Mouse (Mus musculus): ENCODE measurements at regions not wholly inside any gene's neighbourhood (a gene's known extent, or its start where the extent isn't known, plus 50 kb on each side); places are given as distances from the start of the nearest gene placed in this dataset.
A peak's percentile ranks its signal among the peaks of the same experiment; 100 is the strongest.

GRCm38 (mm10) chr15:52095629-52096190 lies 1789.0 kb upstream of the Gm7489 start:
- Histone ChIP-seq H3ac (ENCODE audit: control insufficient read depth, insufficient read length, low read depth) (no peak overlapping the region), H3K79me3 (ENCODE audit: low read depth) (no peaks in the 10 kb centered on the region), H3K79me2 (ENCODE audit: control insufficient read depth, insufficient read depth) (no peaks in the 10 kb centered on the region), H3K4me3 (ENCODE audit: insufficient read depth, poor library complexity, severe bottlenecking) (no peak overlapping the region), H3K27me3 (ENCODE audit: control insufficient read depth, insufficient read depth, insufficient read length) (no peaks in the 10 kb centered on the region), H3K36me3 (ENCODE audit: control insufficient read depth, insufficient read depth) (no peaks in the 10 kb centered on the region)
- TF ChIP-seq MYOD1 (IDR thresholded peaks at IDR 0.05; ENCODE audit: control insufficient read depth, insufficient read length, low read depth) (no peak), FOSL1 (IDR thresholded peaks at IDR 0.05; ENCODE audit: insufficient read depth, low read length, poor library complexity, severe bottlenecking) (no peak), MAX (IDR thresholded peaks at IDR 0.05) (no peak), MYOG (IDR thresholded peaks at IDR 0.05; ENCODE audit: control insufficient read depth, extremely low read depth, insufficient read length) (no peak), USF1 (IDR thresholded peaks at IDR 0.05; ENCODE audit: low read depth) (no peak), CTCF (IDR thresholded peaks at IDR 0.05; ENCODE audit: control insufficient read depth, insufficient read depth, insufficient read length) (no peak), CEBPB (IDR thresholded peaks at IDR 0.05; ENCODE audit: low read depth) (no peak)

GRCm38 (mm10) chr15:52108761-52109160 lies 1775.9 kb upstream of the Gm7489 start:
- no peaks in the 10 kb centered on the region for H3K79me3 ChIP-seq (ENCODE audit: low read depth)
- H3K36me3 ChIP-seq (ENCODE audit: control insufficient read depth, insufficient read depth): no peaks in the 10 kb centered on the region
- TF ChIP-seq USF1 (IDR thresholded peaks at IDR 0.05; ENCODE audit: low read depth) (no peak), CTCF (IDR thresholded peaks at IDR 0.05; ENCODE audit: control insufficient read depth, insufficient read depth, insufficient read length) (no peak), MYOG (IDR thresholded peaks at IDR 0.05; ENCODE audit: control insufficient read depth, extremely low read depth, insufficient read length) (no peak), MAX (IDR thresholded peaks at IDR 0.05) (no peak)
- H3K79me2 ChIP-seq (ENCODE audit: control insufficient read depth, insufficient read depth): no peaks in the 10 kb centered on the region
- no peaks in the 10 kb centered on the region for H3K27me3 ChIP-seq (ENCODE audit: control insufficient read depth, insufficient read depth, insufficient read length)
- H3ac ChIP-seq (ENCODE audit: control insufficient read depth, insufficient read length, low read depth): no peak overlapping the region
- no peak overlapping the region for H3K4me3 ChIP-seq (ENCODE audit: insufficient read depth, poor library complexity, severe bottlenecking)

GRCm38 (mm10) chr15:52114368-52115036 lies 1770.2 kb upstream of the Gm7489 start:
- H3K79me2 ChIP-seq (ENCODE audit: control insufficient read depth, insufficient read depth): no peaks in the 10 kb centered on the region
- H3K4me3 ChIP-seq (ENCODE audit: insufficient read depth, poor library complexity, severe bottlenecking): no peak overlapping the region
- TF ChIP-seq FOSL1 (IDR thresholded peaks at IDR 0.05; ENCODE audit: insufficient read depth, low read length, poor library complexity, severe bottlenecking) (no peak), MAX (IDR thresholded peaks at IDR 0.05) (no peak), MYOD1 (IDR thresholded peaks at IDR 0.05; ENCODE audit: control insufficient read depth, insufficient read length, low read depth) (no peak), USF1 (IDR thresholded peaks at IDR 0.05; ENCODE audit: low read depth) (no peak)
- H3K27me3 ChIP-seq (ENCODE audit: control insufficient read depth, insufficient read depth, insufficient read length): no peaks in the 10 kb centered on the region
- H3ac ChIP-seq (ENCODE audit: control insufficient read depth, insufficient read length, low read depth): no peak overlapping the region
- no peaks in the 10 kb centered on the region for H3K79me3 ChIP-seq (ENCODE audit: low read depth)
- H3K36me3 ChIP-seq (ENCODE audit: control insufficient read depth, insufficient read depth): no peaks in the 10 kb centered on the region

- no peak overlapping the region for H3K4me3 ChIP-seq (ENCODE audit: insufficient read depth, poor library complexity, severe bottlenecking)
- TF ChIP-seq MYOD1 (IDR thresholded peaks at IDR 0.05; ENCODE audit: control insufficient read depth, insufficient read length, low read depth): no peak
- TF ChIP-seq MYOG (IDR thresholded peaks at IDR 0.05; ENCODE audit: control insufficient read depth, extremely low read depth, insufficient read length): no peak
- no peaks in the 10 kb centered on the region for H3K79me2 ChIP-seq (ENCODE audit: control insufficient read depth, insufficient read depth)
- no peaks in the 10 kb centered on the region for H3K27me3 ChIP-seq (ENCODE audit: control insufficient read depth, insufficient read depth, insufficient read length)
- no peak overlapping the region for H3ac ChIP-seq (ENCODE audit: control insufficient read depth, insufficient read length, low read depth)
- H3K79me3 ChIP-seq (ENCODE audit: low read depth): no peaks in the 10 kb centered on the region
- H3K36me3 ChIP-seq (ENCODE audit: control insufficient read depth, insufficient read depth): no peaks in the 10 kb centered on the region
These were observed 1748.0 kb upstream of the Gm7489 start for GRCm38 (mm10) chr15:52136693-52137092.

GRCm38 (mm10) chr15:52153421-52153820 lies 1731.3 kb upstream of the Gm7489 start:
- Histone ChIP-seq H3K27me3 (ENCODE audit: control insufficient read depth, insufficient read depth, insufficient read length) (no peaks in the 10 kb centered on the region), H3K4me3 (ENCODE audit: insufficient read depth, poor library complexity, severe bottlenecking) (no peak overlapping the region), H3K36me3 (ENCODE audit: control insufficient read depth, insufficient read depth) (no peaks in the 10 kb centered on the region), H3ac (ENCODE audit: control insufficient read depth, insufficient read length, low read depth) (no peak overlapping the region), H3K79me2 (ENCODE audit: control insufficient read depth, insufficient read depth) (no peaks in the 10 kb centered on the region), H3K79me3 (ENCODE audit: low read depth) (no peaks in the 10 kb centered on the region)
- TF ChIP-seq CTCF (IDR thresholded peaks at IDR 0.05; ENCODE audit: control insufficient read depth, insufficient read depth, insufficient read length): peak; percentile 37
- TF ChIP-seq USF1 (IDR thresholded peaks at IDR 0.05; ENCODE audit: low read depth): no peak

- H3K4me3 ChIP-seq (ENCODE audit: insufficient read depth, poor library complexity, severe bottlenecking): no peak overlapping the region
- no peak overlapping the region for H3ac ChIP-seq (ENCODE audit: control insufficient read depth, insufficient read length, low read depth)
- H3K27me3 ChIP-seq (ENCODE audit: control insufficient read depth, insufficient read depth, insufficient read length): no peaks in the 10 kb centered on the region
- no peaks in the 10 kb centered on the region for H3K79me2 ChIP-seq (ENCODE audit: control insufficient read depth, insufficient read depth)
- H3K36me3 ChIP-seq (ENCODE audit: control insufficient read depth, insufficient read depth): no peaks in the 10 kb centered on the region
- TF ChIP-seq MAX (IDR thresholded peaks at IDR 0.05) (no peak), USF1 (IDR thresholded peaks at IDR 0.05; ENCODE audit: low read depth) (no peak), MYOG (IDR thresholded peaks at IDR 0.05; ENCODE audit: control insufficient read depth, extremely low read depth, insufficient read length) (no peak), CTCF (IDR thresholded peaks at IDR 0.05; ENCODE audit: control insufficient read depth, insufficient read depth, insufficient read length) (no peak), FOSL1 (IDR thresholded peaks at IDR 0.05; ENCODE audit: insufficient read depth, low read length, poor library complexity, severe bottlenecking) (no peak), MYOD1 (IDR thresholded peaks at IDR 0.05; ENCODE audit: control insufficient read depth, insufficient read length, low read depth) (no peak), CEBPB (IDR thresholded peaks at IDR 0.05; ENCODE audit: low read depth) (no peak)
- H3K79me3 ChIP-seq (ENCODE audit: low read depth): no peaks in the 10 kb centered on the region
These were observed 1728.9 kb upstream of the Gm7489 start for GRCm38 (mm10) chr15:52155784-52156183.

All from C2C12 (cell line).